Mouse (Mus musculus) gastrocnemius, adult 18-20 months (tissue): ENCODE results near the gene Mrpl40. TPM values are rescaled to one million over a fixed set of nuclear protein-coding genes. Genes with fewer than 3 reads are reported as not detected.
"Not testable (repeated sequence)": the region's sequence is repeated elsewhere in the genome, so short reads cannot be mapped to it uniquely, and the experiment has no call there.

ENCODE experiments used
- DNase-seq: peaks from one replicate; pipeline ENCODE4 v3.0.0; 2021; ENCODE audit warnings: low spot score
- long read RNA-seq, 2 experiments: library from polyadenylated mRNA; stranded (forward); transcript quantifications; one replicate each; pipeline ENCODE4 v2.0.0; 2021
- total RNA-seq, 2 experiments: library from RNA; stranded (reverse); gene quantifications; 2 replicates each; pipeline ENCODE4 v1.2.3; 2021

The Mrpl40 gene
- total RNA-seq: 10 to 100 TPM; 42.6 to 46.6 TPM
- long read RNA-seq, experiment 1, transcript Mrpl40-201 (4 exons, 1,280 nt): major isoform, 40 of 45 reads
- long read RNA-seq, experiment 1, partial matches to known transcripts: 1 of 45 reads
- long read RNA-seq, experiment 1, other reads (novel, unspliced or antisense): 0 of 45 reads
- long read RNA-seq, experiment 2, transcript Mrpl40-202 (4 exons, 778 nt): minor isoform, 5 of 33 reads
- long read RNA-seq, experiment 2, transcript Mrpl40-201 (4 exons, 1,280 nt): major isoform, 28 of 33 reads
- long read RNA-seq, experiment 2, partial matches to known transcripts: 0 of 33 reads
- long read RNA-seq, experiment 2, other reads (novel, unspliced or antisense): 0 of 33 reads

GRCm38 (mm10) chr16:18876442-18877308 lies at the start of gene Mrpl40, which contains the start of gene Hira:
Gene Mrpl40 (minus strand): TSS chr16:18876862.
Gene Hira (plus strand): TSS chr16:18877037.
- DNase-seq: peak; percentile 93

- DNase-seq: no peak
Observed at GRCm38 (mm10) chr16:18921771-18922170, 45.1 kb upstream of the Mrpl40 start.

GRCm38 (mm10) chr16:18916064-18916463 lies 39.4 kb upstream of the Mrpl40 start:
- no peak for DNase-seq

GRCm38 (mm10) chr16:18905648-18906047 lies 29.0 kb upstream of the Mrpl40 start:
- DNase-seq: no peak

- peak; percentile 9 for DNase-seq
Observed at GRCm38 (mm10) chr16:18896429-18896828, 19.8 kb upstream of the Mrpl40 start.

- DNase-seq: no peak
Observed at GRCm38 (mm10) chr16:18895249-18895648, 18.6 kb upstream of the Mrpl40 start.

GRCm38 (mm10) chr16:18893840-18894372 lies 17.2 kb upstream of the Mrpl40 start:
- DNase-seq: no peak

GRCm38 (mm10) chr16:18884044-18884443 lies 7.4 kb upstream of the Mrpl40 start:
- no peak for DNase-seq

GRCm38 (mm10) chr16:18878091-18878720 lies 1.5 kb upstream of the Mrpl40 start:
- DNase-seq: no peak

- peak; percentile 15 for DNase-seq
Observed at GRCm38 (mm10) chr16:18877386-18878090, 876 bp upstream of the Mrpl40 start.

GRCm38 (mm10) chr16:18876091-18876441 lies 596 bp downstream of the Mrpl40 start:
- DNase-seq: no peak

- DNase-seq: not testable (repeated sequence)
Observed at GRCm38 (mm10) chr16:18870495-18870894, 6.2 kb downstream of the Mrpl40 start.

- peak; percentile 77 for DNase-seq
Observed at GRCm38 (mm10) chr16:18860186-18860585, 16.5 kb downstream of the Mrpl40 start.

- DNase-seq: peak; percentile 55
Observed at GRCm38 (mm10) chr16:18858551-18858950, 18.1 kb downstream of the Mrpl40 start.

GRCm38 (mm10) chr16:18849521-18850190 lies 27.0 kb downstream of the Mrpl40 start:
- DNase-seq: not testable (repeated sequence)

- DNase-seq: no peak
Observed at GRCm38 (mm10) chr16:18846301-18846820, 30.3 kb downstream of the Mrpl40 start.

GRCm38 (mm10) chr16:18838346-18838745 lies 38.3 kb downstream of the Mrpl40 start:
- DNase-seq: no peak

- peak; percentile 95 for DNase-seq
Observed at GRCm38 (mm10) chr16:18836468-18837208, 40.0 kb downstream of the Mrpl40 start, which contains the start of the genes 2510002D24Rik and Gm28539. Gene 2510002D24Rik (plus strand): TSS chr16:18836578. Gene Gm28539 (plus strand): TSS chr16:18836584.

- DNase-seq: no peak
Observed at GRCm38 (mm10) chr16:18836073-18836467, 40.6 kb downstream of the Mrpl40 start.
